Mouse (Mus musculus): ENCODE measurements around the gene Egfl6.

DNA sequence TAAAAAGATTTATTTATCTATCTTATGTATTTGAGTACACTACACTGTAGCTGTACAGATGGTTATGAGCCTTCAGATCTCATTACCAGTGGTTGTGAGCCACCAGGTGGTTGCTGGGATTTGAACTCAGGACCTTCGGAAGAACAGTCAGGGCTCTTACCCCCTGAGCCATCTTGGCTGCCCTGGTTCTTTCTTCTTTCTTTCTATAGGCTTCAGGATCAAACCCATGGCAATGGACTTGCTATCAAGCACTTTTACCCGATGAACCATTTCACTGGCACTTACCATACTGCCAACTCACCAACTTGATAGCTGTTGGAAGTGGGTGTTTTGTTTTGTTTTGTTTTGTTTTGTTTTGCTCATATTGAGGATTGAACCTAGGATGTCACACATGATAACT is 90.5 kb downstream of the Egfl6 start:
- no peak for TF ChIP-seq EP300 (IDR thresholded peaks at IDR 0.05; ENCODE audit: low read depth)
- no peak for TF ChIP-seq CTCF (IDR thresholded peaks at IDR 0.05; ENCODE audit: low read depth)

Measured in heart, postnatal 0 days (tissue).